Mouse (Mus musculus): ENCODE results near the gene Cd8a. TPM values are rescaled to one million over a fixed set of nuclear protein-coding genes. Genes with fewer than 3 reads are reported as not detected.

Gene Cd8a
- not detected in 2 replicates for polyA plus RNA-seq (2015; fragmentation: Nextera tagmentation; extraction: Ambion mirVana)

DNA sequence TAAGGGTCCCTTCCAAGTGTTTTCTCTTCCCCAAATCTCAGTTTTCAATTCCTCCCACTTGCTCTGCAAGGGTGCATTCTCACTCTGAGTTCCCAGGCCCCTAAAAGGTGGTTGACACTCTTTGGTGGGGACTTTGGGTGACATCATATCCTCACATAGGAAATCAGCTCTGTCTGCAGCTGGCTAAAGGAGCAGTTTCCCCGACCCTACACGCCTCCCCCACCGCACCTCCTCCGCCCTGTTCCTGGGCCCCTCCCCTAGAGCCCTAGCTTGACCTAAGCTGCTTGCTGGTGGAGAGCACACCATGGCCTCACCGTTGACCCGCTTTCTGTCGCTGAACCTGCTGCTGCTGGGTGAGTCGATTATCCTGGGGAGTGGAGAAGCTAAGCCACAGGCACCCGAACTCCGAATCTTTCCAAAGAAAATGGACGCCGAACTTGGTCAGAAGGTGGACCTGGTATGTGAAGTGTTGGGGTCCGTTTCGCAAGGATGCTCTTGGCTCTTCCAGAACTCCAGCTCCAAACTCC is at the start of gene Cd8a:
TSS of gene Cd8a (plus strand) at position 179 of the 527 bp plus-strand sequence.

Other genes starting within 250 kb of the Cd8a start
- 7.3 and 7.8 TPM in 2 replicates for gene Thnsl2, start 229.0 kb upstream of the Cd8a start, polyA plus RNA-seq (2015; fragmentation: Nextera tagmentation; extraction: Ambion mirVana)
- 0.50 and 1.9 TPM in 2 replicates for gene Fabp1, start 173.6 kb upstream of the Cd8a start, polyA plus RNA-seq (2015; fragmentation: Nextera tagmentation; extraction: Ambion mirVana)
- gene Krcc1, start 101.8 kb upstream of the Cd8a start, polyA plus RNA-seq (2015; fragmentation: Nextera tagmentation; extraction: Ambion mirVana): 19.3 and 23.3 TPM in 2 replicates
- gene Smyd1, start 51.2 kb upstream of the Cd8a start, polyA plus RNA-seq (2015; fragmentation: Nextera tagmentation; extraction: Ambion mirVana): 0.22 and 0.27 TPM in 2 replicates
- gene Cd8b1, start 50.6 kb upstream of the Cd8a start, polyA plus RNA-seq (2015; fragmentation: Nextera tagmentation; extraction: Ambion mirVana): 0.15 and 0.17 TPM in 2 replicates
- 8.9 and 10.3 TPM in 2 replicates for gene Rmnd5a, start 67.2 kb downstream of the Cd8a start, polyA plus RNA-seq (2015; fragmentation: Nextera tagmentation; extraction: Ambion mirVana)
- gene Rnf103, start 120.5 kb downstream of the Cd8a start, polyA plus RNA-seq (2015; fragmentation: Nextera tagmentation; extraction: Ambion mirVana): 27.2 and 31.5 TPM in 2 replicates
- 55.7 and 56.9 TPM in 2 replicates for gene Chmp3, start 170.4 kb downstream of the Cd8a start, polyA plus RNA-seq (2015; fragmentation: Nextera tagmentation; extraction: Ambion mirVana)